Mouse (Mus musculus): ENCODE measurements at regions not wholly inside any gene's neighbourhood (a gene's known extent, or its start where the extent isn't known, plus 50 kb on each side); places are given as distances from the start of the nearest gene placed in this dataset.

DNA sequence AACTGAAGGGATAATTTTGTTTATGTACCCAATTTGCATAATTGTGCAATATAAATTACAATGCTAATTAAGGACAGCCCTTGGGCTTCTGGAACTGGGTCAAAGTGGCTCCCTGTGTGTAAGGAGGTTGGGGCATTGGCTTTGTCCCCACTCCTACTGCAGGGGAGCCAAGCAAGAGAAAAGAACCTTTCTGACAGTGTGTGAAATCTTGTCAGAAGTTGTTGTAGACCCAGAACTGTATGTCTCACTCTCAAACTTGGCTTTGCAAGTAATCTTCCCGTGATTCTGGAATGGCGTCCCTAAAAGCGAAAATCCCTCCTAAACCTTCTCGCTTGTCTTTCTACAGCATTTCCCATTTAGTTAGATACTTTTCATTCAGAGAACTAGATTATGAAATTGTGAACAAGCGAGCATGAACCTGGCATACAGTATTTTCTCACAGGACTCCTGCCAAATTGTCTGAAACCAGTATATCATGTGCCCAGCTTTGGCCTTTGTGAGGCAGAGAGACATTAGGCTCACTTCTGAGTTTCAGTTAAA is 83.8 kb upstream of the Gm11146 start:
- TF ChIP-seq POLR2A (IDR thresholded peaks at IDR 0.05; ENCODE audit: insufficient read depth, low read depth, low read length): no peak
- TF ChIP-seq CTCF (IDR thresholded peaks at IDR 0.05): no peak
- no peak for TF ChIP-seq EP300 (IDR thresholded peaks at IDR 0.05; ENCODE audit: insufficient read depth, low read depth, low read length)

All from heart, adult 2 months (tissue).